Mouse (Mus musculus): Measurements from ENCODE around the gene Tspan4. TPM values are rescaled to one million over a fixed set of nuclear protein-coding genes. Genes with fewer than 3 reads are reported as not detected.
"Not testable (repeated sequence)": the region's sequence is repeated elsewhere in the genome, so short reads cannot be mapped to it uniquely, and the experiment has no call there.

Tspan4 gene
- polyA plus RNA-seq, 1 experiment from 2014 or later: 61.5 TPM

DNA sequence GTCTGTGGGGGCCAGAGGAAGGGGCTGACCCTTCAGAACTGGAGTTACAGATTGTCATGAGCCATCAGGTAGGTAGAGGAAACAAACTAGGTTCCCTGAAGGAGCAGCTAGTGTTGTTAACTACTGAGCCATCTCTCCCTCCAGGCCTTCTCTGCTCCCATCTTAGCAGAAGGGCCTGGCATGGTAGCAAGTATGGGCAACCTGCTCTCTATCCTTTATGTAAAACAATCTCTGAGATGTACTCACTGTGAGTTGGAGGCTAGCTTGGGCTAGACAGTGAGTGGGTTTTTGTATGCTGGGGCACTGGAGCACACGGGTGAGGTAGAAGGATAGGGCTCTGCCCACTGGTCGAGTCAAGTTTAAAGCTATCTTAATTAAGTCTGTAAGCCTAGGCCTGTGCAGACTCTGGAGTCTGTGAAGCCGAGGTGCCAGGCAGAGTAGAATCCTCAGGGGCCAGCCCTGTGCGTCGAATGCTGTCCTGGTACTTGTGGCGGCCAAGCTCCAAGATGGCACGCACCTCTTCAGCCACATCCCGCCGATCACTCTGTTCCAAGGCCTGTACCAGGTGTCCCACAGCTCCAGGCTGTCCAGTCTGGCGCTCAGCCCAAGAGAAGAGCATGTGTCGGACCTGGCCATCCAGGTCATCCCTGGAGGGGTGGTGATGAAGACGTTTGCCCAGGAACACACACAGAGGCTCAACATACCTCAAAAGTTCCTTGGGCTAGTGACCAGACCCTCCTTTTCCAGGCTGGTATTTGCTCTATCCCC, 36.7 kb upstream of the Tspan4 start:
- Histone ChIP-seq H3K9me3 (replicated peaks; ENCODE audit: control insufficient read depth, low read length) (no peaks in the 10 kb centered on the region), H3K27me3 (ENCODE audit: control insufficient read depth, insufficient read depth, low read length) (no peaks in the 10 kb centered on the region), H3K4me2 (ENCODE audit: low read depth, low read length) (no peak overlapping the region), H3K9ac (ENCODE audit: low read length) (no peak overlapping the region), H3K4me1 (ENCODE audit: control insufficient read depth, insufficient read depth, low read length) (peaks cover 39% of the 10 kb centered on the region), H3K36me3 (ENCODE audit: control insufficient read depth, insufficient read depth) (peaks cover 12% of the 10 kb centered on the region), H3K27ac (ENCODE audit: low read length) (no peak overlapping the region), H3K4me3 (ENCODE audit: low read length) (no peak overlapping the region)
- ATAC-seq (replicated peaks; ENCODE audit: extremely low read depth, insufficient read depth, low FRiP score): no peak
- WGBS: 88% methylated on average over 12 of the region's 12 CpGs

DNA sequence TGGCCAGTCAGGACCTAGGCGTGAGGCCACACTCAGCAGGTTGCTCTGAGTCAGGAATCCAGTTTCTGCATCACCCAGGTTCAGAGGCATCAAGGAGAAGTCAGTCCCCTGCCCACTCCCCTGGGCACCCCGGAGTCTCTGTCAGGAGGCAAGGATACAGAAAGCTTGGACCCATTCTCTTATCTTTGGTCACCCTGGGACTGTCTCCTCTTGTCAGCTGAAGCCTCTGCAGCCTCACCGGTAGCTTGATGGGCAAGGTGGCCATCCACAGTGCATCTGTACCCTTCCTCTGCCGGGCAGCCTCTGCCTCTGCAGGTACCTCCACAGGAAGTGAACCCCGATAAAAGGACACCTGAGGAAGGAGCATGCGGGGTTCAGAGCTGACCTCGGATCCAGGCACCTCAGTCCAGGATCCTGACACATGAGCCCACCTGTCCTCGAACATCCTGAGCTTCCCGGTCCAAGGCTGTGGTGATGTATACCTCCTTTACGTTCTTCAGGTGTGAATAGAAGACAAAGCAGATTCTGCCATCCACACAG, 35.8 kb upstream of the Tspan4 start:
- no peak for ATAC-seq (replicated peaks; ENCODE audit: extremely low read depth, insufficient read depth, low FRiP score)
- peaks cover 10% of the 10 kb centered on the region for H3K36me3 ChIP-seq (ENCODE audit: control insufficient read depth, insufficient read depth)
- no peak overlapping the region for H3K9ac ChIP-seq (ENCODE audit: low read length)
- no peaks in the 10 kb centered on the region for H3K9me3 ChIP-seq (replicated peaks; ENCODE audit: control insufficient read depth, low read length)
- H3K4me2 ChIP-seq (ENCODE audit: low read depth, low read length): no peak overlapping the region
- no peak overlapping the region for H3K27ac ChIP-seq (ENCODE audit: low read length)
- H3K4me1 ChIP-seq (ENCODE audit: control insufficient read depth, insufficient read depth, low read length): peaks cover 39% of the 10 kb centered on the region
- WGBS: 93% methylated on average over 10 of the region's 10 CpGs
- H3K27me3 ChIP-seq (ENCODE audit: control insufficient read depth, insufficient read depth, low read length): no peaks in the 10 kb centered on the region
- no peak overlapping the region for H3K4me3 ChIP-seq (ENCODE audit: low read length)

DNA sequence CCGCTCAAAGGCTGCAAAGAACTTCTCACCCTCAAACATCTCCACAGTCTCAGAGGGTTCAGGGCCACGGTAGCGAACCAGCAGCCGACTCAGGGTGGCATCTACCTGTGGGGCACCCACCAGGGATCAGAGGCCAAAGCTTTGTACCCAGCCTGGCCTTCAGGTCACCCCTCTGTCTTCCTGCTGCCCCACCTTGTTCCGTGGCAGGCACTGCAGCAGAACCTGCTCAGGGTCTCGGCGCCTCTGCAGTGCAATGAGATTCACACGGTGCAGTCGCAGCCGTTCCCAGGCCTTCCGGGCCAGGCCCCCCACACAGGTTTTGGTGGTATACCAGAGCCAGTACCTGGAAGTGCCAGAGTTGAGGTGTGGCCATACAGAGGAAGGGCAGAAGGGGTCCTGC, 35.2 kb upstream of the Tspan4 start:
- Histone ChIP-seq H3K36me3 (ENCODE audit: control insufficient read depth, insufficient read depth) (peaks cover 10% of the 10 kb centered on the region), H3K4me1 (ENCODE audit: control insufficient read depth, insufficient read depth, low read length) (peaks cover 35% of the 10 kb centered on the region), H3K4me2 (ENCODE audit: low read depth, low read length) (no peak overlapping the region), H3K4me3 (ENCODE audit: low read length) (no peak overlapping the region), H3K9ac (ENCODE audit: low read length) (no peak overlapping the region), H3K9me3 (replicated peaks; ENCODE audit: control insufficient read depth, low read length) (no peaks in the 10 kb centered on the region), H3K27me3 (ENCODE audit: control insufficient read depth, insufficient read depth, low read length) (no peaks in the 10 kb centered on the region), H3K27ac (ENCODE audit: low read length) (no peak overlapping the region)
- whole genome bisulfite sequencing: 93% methylated on average over 11 of the region's 11 CpGs
- ATAC-seq (replicated peaks; ENCODE audit: extremely low read depth, insufficient read depth, low FRiP score): no peak

DNA sequence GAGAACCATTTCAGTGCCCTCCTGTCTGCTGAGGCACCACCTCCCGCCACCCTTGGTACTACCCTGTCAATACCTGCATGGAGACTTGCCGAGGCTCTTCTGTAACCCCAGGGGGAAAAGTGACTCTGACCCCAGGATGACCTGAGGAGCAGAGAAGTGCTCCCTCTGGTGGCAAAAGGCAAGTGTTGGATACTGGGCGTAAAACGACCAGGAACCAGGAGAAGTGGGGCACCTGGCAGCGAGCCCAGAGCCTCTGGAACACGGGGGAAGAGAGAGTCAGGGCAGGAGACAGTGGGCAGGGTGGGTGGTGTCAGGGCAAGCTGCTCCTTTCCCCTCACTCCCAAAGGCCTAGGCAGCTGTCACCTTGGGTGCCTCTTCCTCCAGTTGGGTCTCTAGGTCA, 34.4 kb upstream of the Tspan4 start:
- Histone ChIP-seq H3K36me3 (ENCODE audit: control insufficient read depth, insufficient read depth) (peaks cover 10% of the 10 kb centered on the region), H3K4me3 (ENCODE audit: low read length) (no peak overlapping the region), H3K27ac (ENCODE audit: low read length) (no peak overlapping the region), H3K4me1 (ENCODE audit: control insufficient read depth, insufficient read depth, low read length) (peaks cover 31% of the 10 kb centered on the region), H3K9ac (ENCODE audit: low read length) (no peak overlapping the region), H3K9me3 (replicated peaks; ENCODE audit: control insufficient read depth, low read length) (no peaks in the 10 kb centered on the region), H3K27me3 (ENCODE audit: control insufficient read depth, insufficient read depth, low read length) (no peaks in the 10 kb centered on the region), H3K4me2 (ENCODE audit: low read depth, low read length) (no peak overlapping the region)
- no peak for ATAC-seq (replicated peaks; ENCODE audit: extremely low read depth, insufficient read depth, low FRiP score)
- 21% methylated on average over 6 of the region's 6 CpGs for WGBS

DNA sequence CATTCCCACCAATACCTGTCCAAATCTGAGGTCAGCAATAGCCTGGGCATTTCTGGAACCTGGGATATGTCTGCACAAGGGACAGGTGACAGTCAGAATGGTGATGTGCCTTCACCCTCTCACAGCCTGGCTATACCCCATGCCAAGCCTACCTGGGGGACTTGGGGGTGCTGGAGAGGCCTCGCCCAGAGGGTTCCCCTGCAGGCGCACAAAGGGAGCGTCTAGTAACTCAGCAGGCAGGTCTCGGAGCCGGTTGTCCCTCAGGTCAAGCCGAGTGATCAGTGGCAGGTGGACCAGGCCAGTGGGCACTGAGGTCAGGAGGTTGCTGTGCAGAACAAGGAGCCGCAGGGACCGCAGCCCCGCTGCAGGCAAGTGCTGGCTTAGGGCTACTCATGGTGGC, 33.6 kb upstream of the Tspan4 start:
- H3K4me3 ChIP-seq (ENCODE audit: low read length): no peak overlapping the region
- no peak overlapping the region for H3K4me2 ChIP-seq (ENCODE audit: low read depth, low read length)
- WGBS: 93% methylated on average over 9 of the region's 9 CpGs

DNA sequence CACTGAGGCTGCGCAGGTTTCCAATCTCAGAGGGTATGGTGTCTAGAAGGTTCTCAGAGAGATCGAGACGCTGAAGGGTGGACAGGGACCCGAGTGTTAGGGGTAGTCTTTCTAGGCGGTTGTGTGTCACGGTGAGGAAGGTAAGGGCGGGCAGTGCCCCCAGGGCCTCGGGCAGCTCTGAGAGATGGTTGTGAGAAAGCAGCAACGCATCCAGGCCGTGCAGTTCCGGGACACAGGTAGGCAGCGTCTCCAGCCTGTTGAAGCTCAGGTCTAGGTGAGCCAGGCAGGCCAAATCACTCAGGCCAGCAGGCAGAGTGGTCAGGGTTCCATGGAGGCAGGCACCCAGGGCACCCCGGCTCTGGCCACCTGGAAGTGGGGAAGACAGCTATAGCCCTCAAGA, 32.8 kb upstream of the Tspan4 start:
- H3K36me3 ChIP-seq (ENCODE audit: control insufficient read depth, insufficient read depth): peaks cover 10% of the 10 kb centered on the region
- 89% methylated on average over 13 of the region's 13 CpGs for WGBS
- no peak for ATAC-seq (replicated peaks; ENCODE audit: extremely low read depth, insufficient read depth, low FRiP score)
- H3K4me2 ChIP-seq (ENCODE audit: low read depth, low read length): no peak overlapping the region
- H3K9ac ChIP-seq (ENCODE audit: low read length): peak overlapping the region; percentile 76
- H3K9me3 ChIP-seq (replicated peaks; ENCODE audit: control insufficient read depth, low read length): no peaks in the 10 kb centered on the region
- H3K4me3 ChIP-seq (ENCODE audit: low read length): no peak overlapping the region; the same call in 1 of the 2 replicates
- H3K27me3 ChIP-seq (ENCODE audit: control insufficient read depth, insufficient read depth, low read length): no peaks in the 10 kb centered on the region
- peaks cover 24% of the 10 kb centered on the region for H3K4me1 ChIP-seq (ENCODE audit: control insufficient read depth, insufficient read depth, low read length)
- H3K27ac ChIP-seq (ENCODE audit: low read length): no peak overlapping the region

More for the DNA sequence above, 33.6 kb upstream of the Tspan4 start:
- Histone ChIP-seq H3K27ac (ENCODE audit: low read length) (no peak overlapping the region), H3K9ac (ENCODE audit: low read length) (no peak overlapping the region), H3K9me3 (replicated peaks; ENCODE audit: control insufficient read depth, low read length) (no peaks in the 10 kb centered on the region), H3K36me3 (ENCODE audit: control insufficient read depth, insufficient read depth) (peaks cover 10% of the 10 kb centered on the region), H3K27me3 (ENCODE audit: control insufficient read depth, insufficient read depth, low read length) (no peaks in the 10 kb centered on the region), H3K4me1 (ENCODE audit: control insufficient read depth, insufficient read depth, low read length) (peaks cover 28% of the 10 kb centered on the region)
- no peak for ATAC-seq (replicated peaks; ENCODE audit: extremely low read depth, insufficient read depth, low FRiP score)

DNA sequence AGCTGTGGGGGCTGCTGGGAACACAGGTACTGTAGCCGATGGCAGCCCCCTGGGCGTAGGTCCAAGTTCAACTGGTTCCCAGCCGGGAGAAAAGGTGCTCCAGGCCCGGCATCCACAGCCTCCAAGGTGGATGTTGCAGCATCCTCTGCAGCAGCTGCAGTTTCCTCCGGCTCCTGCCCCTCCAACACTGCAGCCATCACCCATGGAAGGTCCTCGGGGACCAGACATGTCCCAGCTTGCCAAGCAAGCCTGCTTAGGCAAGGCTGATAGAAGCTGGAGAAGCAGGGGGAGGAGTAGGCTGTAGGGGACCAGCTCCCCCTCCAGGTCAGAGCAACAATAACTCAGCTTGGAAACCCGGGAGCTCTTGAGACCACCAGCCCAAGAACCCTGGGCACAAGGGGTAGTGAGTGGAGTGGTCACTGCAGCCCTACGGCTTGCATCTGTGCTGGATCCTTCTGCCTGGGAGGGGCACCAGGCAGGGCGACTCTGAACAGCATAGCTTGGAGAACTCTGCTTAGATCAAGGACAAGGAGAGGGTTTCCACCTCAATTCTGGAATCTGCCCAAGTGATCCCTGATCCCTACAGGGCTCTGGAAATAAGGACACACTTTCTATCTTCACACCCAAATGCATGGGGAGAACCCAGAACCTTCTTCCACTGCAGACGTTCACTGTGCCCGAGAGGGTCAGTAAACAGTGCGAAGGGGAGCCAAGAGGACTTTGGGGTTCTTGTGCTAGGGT, 31.8 kb upstream of the Tspan4 start:
- H3K36me3 ChIP-seq (ENCODE audit: control insufficient read depth, insufficient read depth): peaks cover 8% of the 10 kb centered on the region
- peak overlapping the region; percentile 96 for H3K4me2 ChIP-seq (ENCODE audit: low read depth, low read length)
- H3K9me3 ChIP-seq (replicated peaks; ENCODE audit: control insufficient read depth, low read length): no peaks in the 10 kb centered on the region
- H3K4me3 ChIP-seq (ENCODE audit: low read length): peak overlapping the region; percentile 66
- no peak for ATAC-seq (replicated peaks; ENCODE audit: extremely low read depth, insufficient read depth, low FRiP score)
- H3K4me1 ChIP-seq (ENCODE audit: control insufficient read depth, insufficient read depth, low read length): peaks cover 25% of the 10 kb centered on the region
- peak overlapping the region; percentile 24; the same call in 1 of the 2 replicates for H3K27ac ChIP-seq (ENCODE audit: low read length)
- WGBS: 15% methylated on average over 12 of the region's 12 CpGs
- no peaks in the 10 kb centered on the region for H3K27me3 ChIP-seq (ENCODE audit: control insufficient read depth, insufficient read depth, low read length)
- peak overlapping the region; percentile 76 for H3K9ac ChIP-seq (ENCODE audit: low read length)

DNA sequence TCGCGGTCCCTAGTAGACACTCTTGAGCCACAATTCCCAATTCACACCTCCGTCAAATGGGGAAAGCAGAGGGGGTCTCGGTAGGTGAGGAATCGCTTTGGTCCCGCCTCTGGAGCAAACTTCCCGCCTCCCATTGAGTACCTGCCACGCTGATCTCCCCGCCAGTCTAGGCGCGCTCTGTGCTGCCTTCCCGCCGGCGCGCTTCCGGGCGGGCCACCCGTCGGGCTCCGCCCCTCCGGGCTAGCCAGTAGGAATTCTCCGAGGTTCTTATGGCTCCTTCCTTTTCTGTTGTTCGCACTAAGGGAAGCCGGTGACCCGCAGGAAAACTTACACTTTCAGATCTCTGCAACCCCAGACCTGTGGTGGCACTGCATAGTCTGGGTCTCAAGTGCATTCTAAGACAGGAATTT, 31.2 kb upstream of the Tspan4 start, which contains the start of gene Pidd1:
Gene Pidd1, minus strand, starts transcription at position 198 of the 410 bp plus-strand sequence.
- ATAC-seq (replicated peaks; ENCODE audit: extremely low read depth, insufficient read depth, low FRiP score): peak; percentile 52
- no peaks in the 10 kb centered on the region for H3K27me3 ChIP-seq (ENCODE audit: control insufficient read depth, insufficient read depth, low read length)
- peak within 1 kb of the TSS; percentile 76 for H3K9ac ChIP-seq (ENCODE audit: low read length)
- under 1% methylated on average over 25 of the region's 25 CpGs for WGBS
- peaks cover 10% of the 10 kb centered on the region for H3K36me3 ChIP-seq (ENCODE audit: control insufficient read depth, insufficient read depth)
- peak within 1 kb of the TSS; percentile 66 for H3K4me3 ChIP-seq (ENCODE audit: low read length)
- H3K4me1 ChIP-seq (ENCODE audit: control insufficient read depth, insufficient read depth, low read length): peaks cover 31% of the 10 kb centered on the region
- peak within 1 kb of the TSS; percentile 76 for H3K27ac ChIP-seq (ENCODE audit: low read length)
- no peaks in the 10 kb centered on the region for H3K9me3 ChIP-seq (replicated peaks; ENCODE audit: control insufficient read depth, low read length)
- H3K4me2 ChIP-seq (ENCODE audit: low read depth, low read length): peak within 1 kb of the TSS; percentile 96

DNA sequence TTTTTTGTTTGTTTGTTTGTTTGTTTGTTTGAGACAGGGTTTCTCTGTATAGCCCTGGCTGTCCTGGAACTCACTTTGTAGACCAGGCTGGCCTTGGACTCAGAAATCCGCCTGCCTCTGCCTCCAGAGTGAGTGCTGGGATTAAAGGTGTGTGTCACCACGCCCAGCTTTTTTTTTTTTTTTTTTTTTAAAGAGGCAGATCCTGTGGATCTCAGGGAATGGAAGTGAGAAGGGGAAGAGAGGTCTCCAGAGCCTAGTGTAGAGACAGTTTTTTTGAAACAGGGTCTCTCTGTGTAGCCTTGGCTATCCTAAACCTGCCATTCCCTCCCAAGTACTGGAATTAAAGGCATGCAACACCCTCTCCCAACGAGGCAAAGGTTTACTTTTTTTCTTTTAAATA, 28.7 kb upstream of the Tspan4 start:
- Histone ChIP-seq H3K36me3 (ENCODE audit: control insufficient read depth, insufficient read depth) (peaks cover 17% of the 10 kb centered on the region), H3K4me1 (ENCODE audit: control insufficient read depth, insufficient read depth, low read length) (peaks cover 26% of the 10 kb centered on the region)
- H3K27me3 ChIP-seq (ENCODE audit: control insufficient read depth, insufficient read depth, low read length); H3K9me3 ChIP-seq (replicated peaks; ENCODE audit: control insufficient read depth, low read length); ATAC-seq (replicated peaks; ENCODE audit: extremely low read depth, insufficient read depth, low FRiP score); H3K9ac ChIP-seq (ENCODE audit: low read length); H3K4me2 ChIP-seq (ENCODE audit: low read depth, low read length); H3K27ac ChIP-seq (ENCODE audit: low read length); H3K4me3 ChIP-seq (ENCODE audit: low read length): not testable (repeated sequence)
- WGBS: 79% methylated on average over 3 of the region's 3 CpGs
